Mouse (Mus musculus): Measurements from ENCODE around the gene Rassf10.

- no peak for TF ChIP-seq POLR2A (IDR thresholded peaks at IDR 0.05; ENCODE audit: low read depth, low read length)
- no peak for TF ChIP-seq CTCF (IDR thresholded peaks at IDR 0.05; ENCODE audit: extremely low read depth, insufficient read length, insufficient replicate concordance, low read depth, low read length)
Observed at GRCm38 (mm10) chr7:112917613-112918278, 36.0 kb upstream of the Rassf10 start.
